Mouse (Mus musculus) embryo, embryonic 10 days (tissue): Measurements from ENCODE around the gene Slc1a2.
A peak's percentile ranks its signal among the peaks of the same experiment; 100 is the strongest.

Experiments used
- DNase-seq: peaks from one replicate; pipeline ENCODE4 v3.0.0-alpha.2; 2015; ENCODE audit warnings: low spot score

Gene Slc1a2

DNA sequence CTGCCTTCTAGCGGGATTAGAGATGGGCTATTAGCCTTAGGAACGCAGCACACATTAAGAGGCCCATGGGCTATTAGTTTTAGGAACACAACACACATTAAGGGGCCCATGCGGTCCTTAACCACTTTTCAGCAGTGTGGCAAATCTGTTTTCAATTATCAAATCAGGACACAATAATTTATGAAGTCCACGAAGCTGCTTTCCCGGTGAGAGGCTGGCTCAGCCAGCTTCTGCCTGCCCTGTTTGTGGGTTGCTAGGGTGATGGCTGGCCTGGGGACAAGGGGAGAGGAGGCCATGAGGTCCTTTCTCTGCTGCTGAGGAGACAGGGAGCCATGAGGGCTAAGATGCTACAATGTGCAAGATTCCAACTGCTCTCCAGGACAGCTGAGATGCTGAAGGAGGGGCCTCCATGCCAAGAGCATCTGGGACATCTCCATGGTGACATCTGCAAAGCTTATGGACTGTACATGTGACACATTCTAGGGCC is 161.8 kb downstream of the Slc1a2 start:
- peak; percentile 45 for DNase-seq

DNA sequence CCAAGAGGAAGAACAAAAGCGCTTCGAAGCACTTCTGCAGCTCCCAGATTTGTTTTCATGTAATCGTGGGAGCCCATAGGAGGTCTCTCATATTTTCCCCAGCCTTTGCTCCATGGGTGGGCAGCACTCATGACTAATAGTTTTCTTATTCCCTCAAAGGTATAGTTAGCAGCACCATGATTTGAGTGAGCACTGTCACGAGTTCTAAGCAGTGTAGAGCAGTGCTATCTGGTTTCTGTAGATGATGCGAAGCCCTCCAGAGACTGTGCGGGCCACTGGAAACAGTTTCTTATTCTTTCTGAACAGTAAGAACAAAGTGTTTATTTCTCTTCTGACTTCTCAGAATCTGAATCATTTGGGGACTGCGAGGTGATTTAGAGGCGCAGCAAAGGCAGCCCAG is 162.3 kb downstream of the Slc1a2 start:
- no peak for DNase-seq

DNA sequence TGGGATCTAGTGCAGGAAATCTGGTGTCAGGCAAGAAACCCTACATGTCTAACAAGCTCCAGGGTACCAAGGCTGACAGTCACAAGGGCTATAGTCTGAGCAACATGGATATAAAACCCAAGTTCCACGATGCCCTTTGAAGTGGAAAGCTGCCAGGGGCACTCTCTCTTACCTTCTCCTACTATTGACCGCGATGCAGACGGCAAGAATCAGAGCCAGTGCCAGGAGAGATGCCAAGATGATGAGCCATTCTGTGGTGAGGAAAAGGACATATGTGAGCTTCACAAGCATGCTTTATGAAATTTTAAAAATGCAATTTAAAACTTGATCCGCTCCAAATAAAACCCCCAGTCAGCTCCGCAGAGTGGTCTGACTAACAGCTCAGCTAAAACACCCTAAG is 163.6 kb downstream of the Slc1a2 start:
- no peak for DNase-seq

DNA sequence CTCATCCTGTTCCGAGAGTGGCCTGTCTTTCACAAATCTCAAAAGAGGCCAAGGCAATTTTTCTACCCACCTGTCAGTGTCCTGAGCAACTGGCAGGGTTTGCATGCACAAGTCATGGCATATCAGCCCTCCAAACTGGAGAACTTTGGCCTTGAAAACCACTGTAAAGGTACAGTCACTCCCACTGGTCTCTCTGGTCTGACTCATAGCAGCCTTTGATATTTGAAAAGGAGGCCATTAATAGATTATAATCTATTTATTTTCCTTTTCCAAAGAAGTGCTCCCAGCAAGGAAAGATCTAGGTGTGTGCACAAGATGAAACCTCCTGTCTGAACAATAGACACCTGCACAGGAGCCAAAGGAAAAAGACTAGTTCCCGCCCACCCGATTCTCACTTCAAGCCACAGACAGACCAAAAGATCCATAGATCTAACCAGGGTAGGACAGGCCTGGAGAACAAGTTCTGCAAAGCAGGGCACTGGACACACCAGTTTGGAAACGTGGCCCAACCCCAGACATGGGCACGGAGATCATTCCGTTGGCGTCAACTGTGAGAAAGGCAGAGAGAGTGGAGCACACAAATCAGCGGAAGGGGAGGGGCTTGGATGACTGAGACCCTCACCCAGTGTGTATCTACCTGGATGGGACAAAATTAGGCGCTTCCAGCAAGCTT is 167.6 kb downstream of the Slc1a2 start:
- no peak for DNase-seq

DNA sequence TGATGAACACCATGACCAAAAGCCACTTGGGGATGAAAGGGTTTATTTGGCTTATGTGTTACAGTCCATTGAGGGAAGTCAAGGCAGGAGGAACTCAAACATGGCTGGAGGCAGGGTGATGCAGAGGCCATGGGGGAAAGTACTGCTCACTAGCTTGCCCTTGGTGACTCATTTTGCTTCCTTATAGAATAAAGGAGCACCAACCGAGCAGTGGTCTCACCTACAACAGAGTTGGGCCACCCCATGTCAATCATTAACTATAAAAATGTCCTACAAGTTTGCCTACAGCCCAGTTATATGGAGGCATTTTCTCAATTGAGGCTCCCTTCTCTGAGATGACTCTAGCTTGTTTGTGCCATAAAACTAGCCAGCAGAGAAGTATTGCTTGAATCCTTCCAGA is 169.4 kb downstream of the Slc1a2 start:
- no peak for DNase-seq

DNA sequence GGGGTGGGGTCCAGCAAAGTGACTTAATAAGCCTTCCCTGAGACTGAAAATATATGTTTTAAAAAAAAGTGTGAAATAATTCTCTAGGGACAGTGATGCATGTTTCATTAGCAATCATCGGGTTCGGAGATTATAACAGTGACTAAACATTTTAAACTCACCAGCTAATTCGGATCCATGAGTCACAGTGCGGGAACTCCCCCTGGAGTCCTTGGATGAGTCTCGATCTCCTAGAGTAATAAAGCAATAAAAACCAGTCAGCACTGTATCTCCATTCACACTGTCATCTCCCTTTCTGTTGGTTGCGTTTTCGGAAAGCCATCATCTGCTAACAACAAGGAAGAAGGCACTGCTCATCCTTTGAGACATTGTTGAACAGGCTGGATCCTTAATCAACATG is 169.9 kb downstream of the Slc1a2 start:
- DNase-seq = no peak

DNA sequence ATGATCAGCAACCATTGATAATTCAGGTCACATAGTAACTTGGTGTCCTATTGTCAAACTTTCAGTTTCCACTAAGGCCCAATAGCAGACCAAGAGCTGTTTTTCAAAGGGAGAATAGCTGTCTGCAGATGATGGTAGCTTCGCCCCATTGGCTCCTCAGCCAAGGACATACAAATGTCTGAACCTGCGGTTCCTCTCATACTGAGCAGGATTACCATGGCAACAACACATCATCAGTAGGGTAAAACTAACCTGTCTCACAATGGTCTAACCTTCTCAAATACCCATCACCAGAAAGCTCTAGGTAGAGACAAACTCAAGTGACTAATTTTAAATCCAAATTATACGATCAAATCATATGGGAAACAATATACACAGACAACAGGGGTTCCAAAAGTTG is 170.7 kb downstream of the Slc1a2 start:
- DNase-seq = no peak

DNA sequence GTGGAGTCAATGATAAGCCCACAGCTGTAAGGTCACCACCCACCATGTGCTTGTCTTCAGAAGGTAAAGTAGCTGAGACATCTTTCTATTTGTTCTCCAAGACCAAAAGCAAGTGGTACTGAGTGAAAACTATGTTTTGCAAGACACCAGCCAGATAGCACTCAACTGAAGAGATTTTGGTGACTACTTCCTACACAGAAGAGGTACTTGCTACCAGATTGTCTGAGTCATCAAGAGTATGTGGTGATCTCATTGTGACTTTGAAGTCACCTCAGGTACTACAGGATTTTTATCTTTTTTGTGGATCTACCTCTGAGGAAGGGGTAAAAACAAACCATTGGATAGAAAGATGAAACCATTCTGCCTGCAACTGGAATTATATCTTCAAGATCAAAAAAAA is 173.1 kb downstream of the Slc1a2 start:
- no peak for DNase-seq

DNA sequence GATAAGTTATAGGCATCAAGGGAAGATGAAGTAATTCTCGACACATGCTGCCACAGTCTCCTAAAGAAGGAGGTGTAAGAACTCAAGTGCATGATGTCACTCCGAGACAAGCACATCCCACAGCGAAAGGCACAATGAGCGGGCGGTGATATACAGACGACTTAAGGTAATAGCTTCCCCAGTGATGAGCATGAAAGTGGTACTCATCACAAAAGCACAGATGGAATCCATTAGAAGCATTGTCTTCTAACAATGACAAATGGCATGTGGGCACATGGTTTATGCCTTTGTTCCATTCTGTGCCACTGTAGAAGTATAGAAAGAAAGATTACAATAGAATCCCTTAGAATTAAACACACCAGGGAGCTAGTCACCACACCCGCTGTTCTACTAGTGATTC is 179.7 kb downstream of the Slc1a2 start:
- no peak for DNase-seq
